Mouse (Mus musculus) frontal cortex, postnatal 25 days (tissue): Measurements from ENCODE around the gene Slc45a3.

Experiments
- DNase-seq, 2 experiments: peaks; one replicate each; pipeline ENCODE4 v3.0.0; 2022; ENCODE audit warnings: low spot score in 2 of 2

The Slc45a3 gene

GRCm38 (mm10) chr1:132026925-132027646 is 64.3 kb downstream of the Slc45a3 start:
- no peak for DNase-seq

- no peak for DNase-seq
Measured at GRCm38 (mm10) chr1:132027978-132028377, 65.2 kb downstream of the Slc45a3 start.

GRCm38 (mm10) chr1:132028413-132028812 is 65.6 kb downstream of the Slc45a3 start:
- DNase-seq = no peak

GRCm38 (mm10) chr1:132030574-132030973 is 67.8 kb downstream of the Slc45a3 start:
- no peak for DNase-seq

GRCm38 (mm10) chr1:132032172-132032571 is 69.4 kb downstream of the Slc45a3 start:
- no peak for DNase-seq
